Mouse (Mus musculus): ENCODE data around the gene Mmd2. TPM values are rescaled to one million over a fixed set of nuclear protein-coding genes. Genes with fewer than 3 reads are reported as not detected.

Gene Mmd2
- polyA plus RNA-seq, 1 experiment from 2014 or later = 6.6 TPM

DNA sequence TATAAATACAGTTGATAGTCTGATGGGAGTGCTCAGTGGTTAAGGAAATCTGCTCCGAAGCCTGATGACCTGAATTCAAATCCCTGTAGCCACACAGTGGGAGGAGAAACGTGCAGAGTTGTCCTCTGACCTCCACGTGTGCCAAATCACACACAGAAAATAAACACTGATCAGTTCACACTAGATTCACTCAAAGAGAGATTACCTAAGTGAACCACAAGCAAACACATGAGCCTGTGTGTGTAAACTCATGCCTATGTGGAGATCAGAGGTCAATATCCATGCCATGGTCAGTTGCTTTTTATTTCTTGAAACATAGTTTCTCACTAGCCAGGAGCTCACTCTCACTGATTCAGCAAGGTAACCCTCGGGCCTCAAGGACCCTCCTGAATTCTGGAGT, 88.2 kb downstream of the Mmd2 start:
- Histone ChIP-seq H3K9ac (ENCODE audit: low read length) (no peak overlapping the region), H3K4me2 (ENCODE audit: low read depth, low read length, severe bottlenecking) (no peak overlapping the region), H3K36me3 (ENCODE audit: control insufficient read depth, insufficient read depth, low read length) (no peaks in the 10 kb centered on the region), H3K4me3 (ENCODE audit: low read depth, low read length) (no peak overlapping the region), H3K27me3 (ENCODE audit: control insufficient read depth, insufficient read depth, low read length) (no peaks in the 10 kb centered on the region), H3K9me3 (ENCODE audit: control insufficient read depth, low read length) (no peaks in the 10 kb centered on the region), H3K4me1 (replicated peaks; ENCODE audit: control insufficient read depth, insufficient read depth, low read length) (no peaks in the 10 kb centered on the region), H3K27ac (ENCODE audit: low read depth, low read length) (no peak overlapping the region)
- DNase-seq (ENCODE audit: low spot score) (no peak), ATAC-seq (replicated peaks; ENCODE audit: low FRiP score) (no peak)
- 84% methylated on average over 4 of the region's 4 CpGs for WGBS

DNA sequence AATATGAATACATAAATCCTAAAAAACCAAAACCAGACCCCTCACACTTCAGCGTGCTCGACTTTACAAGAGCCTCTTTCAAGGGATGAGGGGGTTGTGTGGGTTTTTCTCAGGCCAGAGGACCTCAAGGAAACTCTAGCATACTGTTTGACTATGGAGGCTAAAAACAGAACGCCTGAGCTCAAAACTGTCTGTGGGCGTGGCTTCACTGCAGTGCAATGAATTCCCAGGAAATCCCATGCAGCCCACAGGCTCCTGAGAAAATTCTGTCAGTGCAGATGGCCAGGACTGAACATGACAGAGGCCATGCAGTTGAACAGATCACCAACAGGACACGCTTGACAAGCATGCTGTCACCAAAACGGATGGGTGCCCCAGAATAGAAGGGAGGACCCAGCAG, 89.6 kb downstream of the Mmd2 start:
- Histone ChIP-seq H3K27me3 (ENCODE audit: control insufficient read depth, insufficient read depth, low read length) (no peaks in the 10 kb centered on the region), H3K9ac (ENCODE audit: low read length) (no peak overlapping the region), H3K4me1 (replicated peaks; ENCODE audit: control insufficient read depth, insufficient read depth, low read length) (no peaks in the 10 kb centered on the region), H3K27ac (ENCODE audit: low read depth, low read length) (no peak overlapping the region), H3K36me3 (ENCODE audit: control insufficient read depth, insufficient read depth, low read length) (no peaks in the 10 kb centered on the region), H3K4me2 (ENCODE audit: low read depth, low read length, severe bottlenecking) (no peak overlapping the region), H3K4me3 (ENCODE audit: low read depth, low read length) (no peak overlapping the region), H3K9me3 (ENCODE audit: control insufficient read depth, low read length) (no peaks in the 10 kb centered on the region)
- DNase-seq (ENCODE audit: low spot score) = no peak
- WGBS = 76% methylated on average over 6 of the region's 6 CpGs
- ATAC-seq (replicated peaks; ENCODE audit: low FRiP score) = no peak

Other genes with a start within 250 kb of the Mmd2 start
- 5.0 and 6.1 TPM in 2 replicates for gene Foxk1, start 207.3 kb downstream of the Mmd2 start, polyA plus RNA-seq (2014; fragmentation: Nextera tagmentation; extraction: Ambion mirVana)
- 12.8 and 13.1 TPM in 2 replicates for gene Ap5z1, start 144.9 kb downstream of the Mmd2 start, polyA plus RNA-seq (2014; fragmentation: Nextera tagmentation; extraction: Ambion mirVana)
- 0.12 and 0.25 TPM in 2 replicates for gene Papolb, start 78.7 kb downstream of the Mmd2 start, polyA plus RNA-seq (2014; fragmentation: Nextera tagmentation; extraction: Ambion mirVana)
- 1.9 and 2.1 TPM in 2 replicates for gene Radil, start 57.7 kb downstream of the Mmd2 start, polyA plus RNA-seq (2014; fragmentation: Nextera tagmentation; extraction: Ambion mirVana)
- 61.2 and 62.0 TPM in 2 replicates for gene Wipi2, start 18.9 kb upstream of the Mmd2 start, polyA plus RNA-seq (2014; fragmentation: Nextera tagmentation; extraction: Ambion mirVana)
- 31.3 and 35.6 TPM in 2 replicates for gene Slc29a4, start 83.7 kb upstream of the Mmd2 start, polyA plus RNA-seq (2014; fragmentation: Nextera tagmentation; extraction: Ambion mirVana)
- gene Tnrc18, start 208.9 kb upstream of the Mmd2 start, polyA plus RNA-seq (2014; fragmentation: Nextera tagmentation; extraction: Ambion mirVana) = 55.2 and 55.7 TPM in 2 replicates